Mouse (Mus musculus) C2C12 (cell line): Measurements from ENCODE around the gene Tkt.

Experiments
- CEBPB ChIP-seq: IDR thresholded peaks from one replicate; pipeline ENCODE4 v1.6.1; 2011; ENCODE audit warnings: low read depth, mild to moderate bottlenecking, control low read depth, moderate library complexity
- CTCF ChIP-seq: IDR thresholded peaks from one replicate; pipeline ENCODE4 v1.5.1; 2011; ENCODE audit not compliant: control insufficient read depth, insufficient read depth, insufficient read length
- FOSL1 ChIP-seq: IDR thresholded peaks from one replicate; pipeline ENCODE4 v1.8.0; 2011; ENCODE audit warnings: mild to moderate bottlenecking, low read length; ENCODE audit not compliant: poor library complexity, insufficient read depth, severe bottlenecking
- MAX ChIP-seq: IDR thresholded peaks from one replicate; pipeline ENCODE4 v1.6.1; 2011; ENCODE audit warnings: mild to moderate bottlenecking, control low read depth
- USF1 ChIP-seq: IDR thresholded peaks from one replicate; pipeline ENCODE4 v1.6.1; 2011; ENCODE audit warnings: low read depth, mild to moderate bottlenecking, control low read depth, moderate library complexity

DNA sequence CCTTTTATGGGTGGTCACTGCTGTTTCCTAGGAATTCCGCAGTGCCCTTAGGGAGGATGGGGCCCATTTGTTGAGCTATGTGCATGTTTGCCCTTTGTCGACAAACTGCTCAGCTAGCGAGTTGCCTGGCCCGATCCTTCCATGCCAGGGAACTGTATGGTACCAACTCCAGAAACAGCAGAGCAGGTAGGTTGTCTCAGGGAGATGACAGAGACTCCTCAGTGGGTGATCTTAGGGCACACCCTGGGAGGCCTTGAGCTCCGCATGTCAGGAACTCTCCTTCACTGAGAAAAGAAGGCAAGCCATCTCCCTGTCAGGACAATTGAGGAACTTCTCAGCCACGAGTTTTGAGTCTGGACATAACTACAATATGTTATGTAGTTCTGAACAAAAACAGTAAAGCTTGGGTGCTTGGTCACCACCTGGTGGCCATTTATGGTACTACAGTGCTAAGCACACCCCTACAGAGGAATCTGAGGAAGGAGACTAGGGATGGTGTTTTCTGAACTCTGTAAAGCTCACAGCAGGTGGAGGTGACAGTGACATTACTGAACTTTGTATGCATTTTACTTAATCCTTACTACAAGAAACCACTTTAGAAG lies 25.9 kb downstream of the Tkt start:
- TF ChIP-seq CTCF = peak; percentile 47
- no peak for TF ChIP-seq FOSL1
- no peak for TF ChIP-seq MAX
- no peak for TF ChIP-seq CEBPB
- no peak for TF ChIP-seq USF1
